Mouse (Mus musculus) retina, embryonic 14.5 days (tissue): ENCODE data around the gene Cfap73.

Experiments
- DNase-seq: peaks from one replicate; pipeline ENCODE4 v3.0.0-alpha.2; 2015; ENCODE audit warnings: low spot score

Gene Cfap73

GRCm38 (mm10) chr5:120612822-120613604 lies 21.0 kb downstream of the Cfap73 start:
- peak; percentile 100 for DNase-seq

- peak; percentile 99 for DNase-seq
Observed at GRCm38 (mm10) chr5:120612442-120612821, 21.6 kb downstream of the Cfap73 start, which contains the start of the genes Rita1 and Ddx54. Rita1 (minus strand) TSS chr5:120612589. Ddx54 (plus strand) TSS chr5:120612739.

- no peak for DNase-seq
Observed at GRCm38 (mm10) chr5:120611416-120611815, 22.6 kb downstream of the Cfap73 start.

- DNase-seq: no peak
Observed at GRCm38 (mm10) chr5:120610906-120611305, 23.1 kb downstream of the Cfap73 start.

GRCm38 (mm10) chr5:120609246-120609775 lies 24.7 kb downstream of the Cfap73 start:
- DNase-seq: no peak

GRCm38 (mm10) chr5:120607335-120607734 lies 26.7 kb downstream of the Cfap73 start:
- DNase-seq: no peak

GRCm38 (mm10) chr5:120606590-120607200 lies 27.3 kb downstream of the Cfap73 start:
- no peak for DNase-seq

GRCm38 (mm10) chr5:120605688-120606087 lies 28.3 kb downstream of the Cfap73 start:
- peak; percentile 99 for DNase-seq

GRCm38 (mm10) chr5:120605241-120605661 lies 28.8 kb downstream of the Cfap73 start:
- DNase-seq: peak; percentile 42

GRCm38 (mm10) chr5:120604839-120605238 lies 29.2 kb downstream of the Cfap73 start:
- DNase-seq: peak; percentile 90

- DNase-seq: no peak
Observed at GRCm38 (mm10) chr5:120603515-120603914, 30.5 kb downstream of the Cfap73 start.

GRCm38 (mm10) chr5:120602210-120602609 lies 31.8 kb downstream of the Cfap73 start:
- DNase-seq: no peak

- DNase-seq: peak; percentile 58
Observed at GRCm38 (mm10) chr5:120600946-120601668, 32.9 kb downstream of the Cfap73 start.

- no peak for DNase-seq
Observed at GRCm38 (mm10) chr5:120599625-120600024, 34.4 kb downstream of the Cfap73 start.

- no peak for DNase-seq
Observed at GRCm38 (mm10) chr5:120594485-120594884, 39.5 kb downstream of the Cfap73 start.

GRCm38 (mm10) chr5:120592141-120592540 lies 41.9 kb downstream of the Cfap73 start:
- DNase-seq: no peak

GRCm38 (mm10) chr5:120590356-120591010 lies 43.6 kb downstream of the Cfap73 start:
- DNase-seq: no peak

- DNase-seq: peak; percentile 100
Observed at GRCm38 (mm10) chr5:120588569-120589094, 45.4 kb downstream of the Cfap73 start, which contains the start of the genes Tpcn1 and Iqcd. Tpcn1 (minus strand) TSS chr5:120588673. Iqcd (plus strand) TSS chr5:120589016.

GRCm38 (mm10) chr5:120587940-120588568 lies 46.0 kb downstream of the Cfap73 start:
- DNase-seq: no peak

GRCm38 (mm10) chr5:120587616-120587926 lies 46.5 kb downstream of the Cfap73 start:
- DNase-seq: no peak
